Mouse (Mus musculus) MEL (cell line): ENCODE measurements around the gene Ets1.

Experiments used
- CTCF ChIP-seq, 3 experiments: IDR thresholded peaks in 2 of 3; conservative IDR thresholded peaks in 1 of 3; 2 replicates each; pipeline ENCODE4 v1.5.1; 2011 to 2012; ENCODE audit warnings: low read length in 3 of 3, low read depth in 2 of 3, mild to moderate bottlenecking in 2 of 3, improper control_type of control experiment in 1 of 3, inconsistent platforms in 1 of 3, mixed read lengths in 1 of 3, moderate library complexity in 1 of 3; ENCODE audit not compliant: control insufficient read depth in 1 of 3, insufficient read depth in 1 of 3, poor library complexity in 1 of 3, severe bottlenecking in 1 of 3
- EP300 ChIP-seq, 2 experiments: IDR thresholded peaks; 2 replicates each; pipeline ENCODE4 v1.6.1; 2011; ENCODE audit warnings: improper control_type of control experiment in 2 of 2, low read length in 2 of 2, low read depth in 1 of 2, mild to moderate bottlenecking in 1 of 2
- POLR2A ChIP-seq, 2 experiments: IDR thresholded peaks; 2 replicates each; pipeline ENCODE4 v1.6.1; 2011 to 2012; ENCODE audit warnings: low read length in 2 of 2, mild to moderate bottlenecking in 2 of 2, control low read depth in 1 of 2, improper control_type of control experiment in 1 of 2, low read depth in 1 of 2, moderate library complexity in 1 of 2; ENCODE audit not compliant: control insufficient read depth in 1 of 2, insufficient read depth in 1 of 2, poor library complexity in 1 of 2
- TCF12 ChIP-seq: IDR thresholded peaks from 2 replicates; pipeline ENCODE4 v1.6.1; 2014; ENCODE audit warnings: low read depth, mild to moderate bottlenecking, inconsistent platforms, low read length, improper control_type of control experiment, moderate library complexity
- ZC3H11A ChIP-seq: IDR thresholded peaks from 2 replicates; pipeline ENCODE4 v1.6.1; 2012; ENCODE audit warnings: low read depth, mild to moderate bottlenecking, inconsistent platforms, low read length, improper control_type of control experiment

- no peak for TF ChIP-seq EP300 (IDR thresholded peaks at IDR 0.05; ENCODE audit: low read depth in 1 of 2, low read length in 2 of 2)
- no peak for TF ChIP-seq ZC3H11A
- TF ChIP-seq TCF12 = no peak
- TF ChIP-seq POLR2A (IDR thresholded peaks at IDR 0.05; ENCODE audit: control insufficient read depth in 1 of 2, insufficient read depth in 1 of 2, low read depth in 1 of 2, low read length in 2 of 2, poor library complexity in 1 of 2) = no peak
- TF ChIP-seq CTCF (IDR thresholded peaks at IDR 0.05 in 2 of 3, conservative IDR thresholded peaks at IDR 0.05 in 1 of 3; ENCODE audit: control insufficient read depth in 1 of 3, insufficient read depth in 1 of 3, low read depth in 2 of 3, low read length in 3 of 3, poor library complexity in 1 of 3, severe bottlenecking in 1 of 3) = no peak
Observed at GRCm38 (mm10) chr9:32798171-32798570, 162.2 kb downstream of the Ets1 start.
